Mouse (Mus musculus) small intestine, adult 2 months (tissue): Measurements from ENCODE around the gene Cchcr1. TPM values are rescaled to one million over a fixed set of nuclear protein-coding genes. Genes with fewer than 3 reads are reported as not detected.

Experiments
- H3K27ac ChIP-seq: fragments of 200-500 bp; 2 replicates; pipeline ENCODE4 v1.5.1; 2012; ENCODE audit warnings: low read depth, low read length, control low read depth, inconsistent platforms; ENCODE audit not compliant: insufficient read depth
- H3K27me3 ChIP-seq: fragments of 200-500 bp; 2 replicates; pipeline ENCODE4 v1.6.1; 2012; ENCODE audit warnings: mild to moderate bottlenecking, moderate library complexity, low read length, inconsistent platforms; ENCODE audit not compliant: control insufficient read depth, insufficient read depth
- H3K36me3 ChIP-seq: fragments of 200-500 bp; 2 replicates; pipeline ENCODE4 v1.6.1; 2012; ENCODE audit warnings: mild to moderate bottlenecking, low read length, control low read depth, inconsistent platforms; ENCODE audit not compliant: control insufficient read depth, insufficient read depth
- H3K4me1 ChIP-seq: fragments of 200-500 bp; 2 replicates; pipeline ENCODE4 v1.6.1; 2012; ENCODE audit warnings: low read length, inconsistent platforms, mixed read lengths; ENCODE audit not compliant: control insufficient read depth, insufficient read depth, insufficient read length
- H3K4me3 ChIP-seq: fragments of 200-500 bp; 2 replicates; pipeline ENCODE4 v1.5.1; 2012; ENCODE audit warnings: low read depth, mild to moderate bottlenecking, control low read depth, inconsistent platforms, low read length, moderate library complexity
- CTCF ChIP-seq: fragments of 200-500 bp; IDR thresholded peaks from 2 replicates; pipeline ENCODE4 v1.5.1; 2012; ENCODE audit warnings: low read depth, mild to moderate bottlenecking, control low read depth, inconsistent platforms, low read length, moderate library complexity, mixed read lengths; ENCODE audit not compliant: insufficient replicate concordance, insufficient read length; ENCODE audit errors: extremely low read depth
- POLR2A ChIP-seq: fragments of 200-500 bp; IDR thresholded peaks from 2 replicates; pipeline ENCODE4 v1.6.1; 2012; ENCODE audit warnings: low read depth, mild to moderate bottlenecking, control low read depth, inconsistent platforms, low read length, moderate library complexity
- WGBS: fragments of 180-500 bp; shearing (Covaris S2); methylation state at CpG from one replicate; pipeline ENCODE4 v1.1.7; 2018; 5-methylcytosine and 5-hydroxymethylcytosine counted together
- polyA plus RNA-seq: library from polyadenylated mRNA; depleted of rRNA; stranded (reverse); fragments of >200 nt; gene quantifications from 2 replicates; pipeline ENCODE4 v1.2.3, GENCODE M21; 2012

Gene Cchcr1
- polyA plus RNA-seq, 1 experiment, result 3.5 TPM

DNA sequence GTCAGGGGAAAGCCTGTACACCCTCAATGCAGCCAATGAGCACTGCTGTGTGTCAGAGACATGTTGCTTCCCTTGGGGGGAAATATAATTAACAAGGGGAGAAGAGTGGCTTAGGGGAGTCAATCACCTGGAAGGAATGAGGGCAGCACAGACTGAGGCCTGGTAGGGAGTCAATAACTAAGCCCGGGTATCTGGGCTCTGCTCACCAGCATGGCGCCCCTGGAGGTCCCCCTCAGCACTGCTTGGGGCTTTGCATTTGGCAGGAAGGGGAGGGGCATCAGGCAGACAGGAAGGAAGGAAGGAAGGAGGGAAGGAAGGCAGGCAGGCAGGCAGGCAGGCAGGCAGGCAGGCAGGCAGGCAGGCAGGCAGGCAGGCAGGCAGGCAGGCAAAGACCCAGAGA lies 30.6 kb downstream of the Cchcr1 start:
- H3K27ac ChIP-seq, result no peak overlapping the region
- 71% methylated on average over 2 of the region's 2 CpGs for WGBS
- no peaks in the 10 kb centered on the region for H3K27me3 ChIP-seq

DNA sequence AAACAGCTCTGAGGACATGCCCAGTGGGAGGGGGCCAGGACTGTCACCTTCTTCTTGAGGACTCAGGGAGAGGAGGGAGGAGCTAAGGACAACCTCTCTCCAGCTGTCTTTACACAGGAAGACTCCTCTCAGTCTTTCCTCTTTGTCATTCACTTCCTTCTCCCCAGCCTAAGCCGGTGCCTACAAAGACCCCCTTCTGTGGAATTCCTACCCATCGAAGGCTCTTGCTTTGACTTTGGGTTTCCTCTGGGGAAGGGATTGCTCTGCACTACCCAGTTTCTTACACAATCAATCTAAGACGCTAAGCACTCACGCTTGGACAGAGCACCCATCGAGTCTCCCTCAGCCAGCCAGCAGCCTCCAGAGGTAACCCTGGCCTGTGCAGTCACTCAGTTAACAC lies 31.7 kb downstream of the Cchcr1 start:
- no peak for TF ChIP-seq POLR2A
- 0 out of 2 replicates have a peak overlapping the region, but pooled peaks have one; percentile 4 for H3K27ac ChIP-seq
- H3K4me3 ChIP-seq, result no peak overlapping the region
- H3K36me3 ChIP-seq, result no peaks in the 10 kb centered on the region
- peaks cover 5% of the 10 kb centered on the region for H3K4me1 ChIP-seq
- no peaks in the 10 kb centered on the region for H3K27me3 ChIP-seq
- 43% methylated on average over 5 of the region's 5 CpGs for WGBS

More for the DNA sequence above, 30.6 kb downstream of the Cchcr1 start:
- Histone ChIP-seq H3K4me1 (peaks cover 7% of the 10 kb centered on the region), H3K36me3 (no peaks in the 10 kb centered on the region), H3K4me3 (no peak overlapping the region)
- TF ChIP-seq POLR2A (no peak), CTCF (no peak)

DNA sequence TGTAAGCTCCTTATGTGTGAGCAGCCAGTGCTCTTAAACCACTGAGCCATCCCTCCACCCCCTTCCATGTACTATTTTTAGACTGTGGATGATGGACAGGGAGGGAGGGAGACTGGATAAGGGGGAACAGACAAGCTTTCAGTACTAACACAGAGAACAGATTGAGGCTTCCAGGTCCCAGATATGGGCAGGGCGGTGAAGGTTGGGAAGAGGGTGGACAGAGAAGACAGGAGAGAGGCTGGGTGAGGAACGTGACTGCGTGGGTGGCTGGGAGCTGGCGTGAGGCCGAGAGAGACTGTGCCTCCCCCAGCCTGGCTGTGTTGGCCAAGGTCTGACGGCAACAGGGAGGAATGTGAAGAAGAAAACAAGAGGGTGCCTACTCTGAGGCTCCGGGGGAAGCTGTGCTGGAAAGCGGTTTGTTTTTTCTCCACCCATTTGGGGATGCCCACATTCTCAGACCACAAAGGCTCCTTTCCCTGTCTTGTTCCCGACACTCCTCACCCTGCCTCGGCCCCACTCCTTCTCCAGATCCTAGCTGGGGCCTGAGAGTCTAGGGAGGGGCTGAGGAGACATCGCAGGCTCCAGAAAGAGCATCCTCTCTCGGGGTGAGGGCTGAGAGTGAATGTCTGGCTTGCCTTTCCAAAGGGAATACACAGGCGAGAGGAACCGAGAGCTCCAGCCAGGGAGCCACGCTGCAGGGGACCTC lies 32.7 kb downstream of the Cchcr1 start:
- H3K27me3 ChIP-seq, result no peaks in the 10 kb centered on the region
- H3K36me3 ChIP-seq, result no peaks in the 10 kb centered on the region
- 58% methylated on average over 15 of the region's 15 CpGs for WGBS
- H3K4me1 ChIP-seq, result peaks cover 5% of the 10 kb centered on the region
- peak overlapping the region; percentile 71 for H3K27ac ChIP-seq
- H3K4me3 ChIP-seq, result no peak overlapping the region
- TF ChIP-seq CTCF (no peak), POLR2A (no peak)

DNA sequence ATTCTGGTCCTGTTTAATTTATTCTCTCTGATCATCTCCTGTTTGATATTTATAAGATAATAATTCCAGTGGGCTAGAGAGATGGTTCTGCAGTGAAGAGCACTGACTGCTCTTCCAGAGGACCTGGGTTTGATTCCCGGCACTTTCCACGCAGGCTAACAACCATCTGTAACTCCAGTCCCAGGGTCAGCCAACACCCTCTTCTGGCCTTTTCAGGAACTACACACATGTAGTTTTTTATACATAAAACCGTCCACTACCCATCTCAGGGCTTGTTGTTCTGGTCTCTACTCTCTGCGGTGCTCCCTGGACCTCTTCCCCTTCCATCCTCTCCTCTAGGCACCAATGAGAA lies 33.2 kb downstream of the Cchcr1 start:
- Histone ChIP-seq H3K4me3 (no peak overlapping the region), H3K36me3 (no peaks in the 10 kb centered on the region), H3K27ac (peak overlapping the region; percentile 71), H3K4me1 (peaks cover 5% of the 10 kb centered on the region), H3K27me3 (no peaks in the 10 kb centered on the region)
- WGBS, result 94% methylated on average over 4 of the region's 4 CpGs
- no peak for TF ChIP-seq CTCF
- TF ChIP-seq POLR2A, result no peak

DNA sequence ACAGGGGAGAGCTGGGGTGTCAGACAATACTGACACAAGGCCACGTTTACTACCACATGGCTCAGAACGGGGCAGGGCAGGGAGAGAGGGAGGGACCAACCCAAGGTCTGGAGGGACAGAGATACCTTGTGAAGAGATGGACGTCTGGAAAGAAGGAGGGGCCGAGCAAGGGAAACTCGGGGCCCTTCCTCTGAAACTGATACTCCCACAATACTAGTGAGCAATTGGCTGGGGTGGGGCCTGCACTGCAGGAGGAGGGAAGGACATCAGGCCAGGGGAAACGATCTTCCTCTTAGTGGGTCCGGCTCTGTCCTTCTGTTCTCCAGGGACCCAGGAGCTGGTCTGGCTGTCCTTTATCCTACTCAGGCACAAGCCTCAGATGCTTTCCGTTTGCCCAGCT lies 34.0 kb downstream of the Cchcr1 start:
- Histone ChIP-seq H3K27ac (no peak overlapping the region), H3K4me3 (no peak overlapping the region), H3K36me3 (no peaks in the 10 kb centered on the region), H3K27me3 (no peaks in the 10 kb centered on the region), H3K4me1 (peaks cover 8% of the 10 kb centered on the region)
- WGBS, result 40% methylated on average over 8 of the region's 8 CpGs
- no peak for TF ChIP-seq CTCF
- TF ChIP-seq POLR2A, result no peak

DNA sequence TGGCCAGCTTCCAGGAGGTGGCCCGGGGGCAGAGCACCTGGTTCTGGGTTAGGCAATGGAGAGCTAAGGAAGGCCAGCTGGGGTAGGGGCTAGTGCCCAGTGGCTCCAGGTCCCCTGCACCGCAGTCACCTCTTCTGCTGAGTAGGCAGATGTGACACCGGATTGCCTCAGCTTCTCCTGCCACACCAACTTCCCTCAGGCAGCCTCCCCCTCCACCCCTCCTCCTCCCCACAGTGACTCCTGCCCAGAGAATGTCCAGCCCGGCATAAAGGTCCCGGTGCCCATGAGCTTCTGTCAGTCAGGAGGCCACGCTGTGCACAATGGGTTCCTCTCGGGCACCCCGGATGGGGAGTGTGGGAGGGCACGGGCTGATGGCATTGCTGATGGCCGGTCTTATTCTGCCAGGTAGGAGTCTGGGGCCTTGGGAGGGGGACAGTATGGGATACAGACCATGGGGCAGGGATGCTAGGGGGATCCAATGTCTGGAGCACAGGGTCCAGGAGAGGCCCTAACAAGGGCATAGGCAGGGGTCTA lies 35.0 kb downstream of the Cchcr1 start, which contains the start of gene Cdsn:
TSS of gene Cdsn (plus strand) at position 248 of the 534 bp plus-strand sequence.
- Histone ChIP-seq H3K27me3 (no peaks in the 10 kb centered on the region), H3K4me3 (no peak within 1 kb of the TSS), H3K27ac (no peak within 1 kb of the TSS), H3K4me1 (peaks cover 16% of the 10 kb centered on the region), H3K36me3 (no peaks in the 10 kb centered on the region)
- TF ChIP-seq POLR2A (no peak), CTCF (no peak)
- WGBS, result 92% methylated on average over 10 of the region's 10 CpGs

- H3K4me3 ChIP-seq, result no peak overlapping the region
- no peak for TF ChIP-seq CTCF
- no peak for TF ChIP-seq POLR2A
- no peak overlapping the region for H3K27ac ChIP-seq
- peaks cover 19% of the 10 kb centered on the region for H3K4me1 ChIP-seq
- no peaks in the 10 kb centered on the region for H3K36me3 ChIP-seq
- whole genome bisulfite sequencing, result 90% methylated on average over 5 of the region's 5 CpGs
- H3K27me3 ChIP-seq, result no peaks in the 10 kb centered on the region
Observed at GRCm38 (mm10) chr17:35554321-35554720, 37.4 kb downstream of the Cchcr1 start.
